Mouse (Mus musculus) adrenal gland, postnatal 14 days (tissue): ENCODE measurements around the gene Cend1. TPM values are rescaled to one million over a fixed set of nuclear protein-coding genes. Genes with fewer than 3 reads are reported as not detected.
"Not testable (repeated sequence)": the region's sequence is repeated elsewhere in the genome, so short reads cannot be mapped to it uniquely, and the experiment has no call there.

Source experiments
- DNase-seq: peaks from one replicate; pipeline ENCODE4 v3.0.0; 2021; ENCODE audit warnings: mixed read lengths
- total RNA-seq: library from RNA; stranded (reverse); gene quantifications from 2 replicates; pipeline ENCODE4 v1.2.3, GENCODE M21; 2021

The Cend1 gene
- total RNA-seq, 1 experiment from 2014 or later, result 1.0 TPM

- peak; percentile 69 for DNase-seq
Observed at GRCm38 (mm10) chr7:141429840-141430584, 721 bp upstream of the Cend1 start.

GRCm38 (mm10) chr7:141428701-141429100 is 590 bp downstream of the Cend1 start:
- DNase-seq, result no peak

- DNase-seq, result no peak
Observed at GRCm38 (mm10) chr7:141426948-141427730, 2.2 kb downstream of the Cend1 start.

GRCm38 (mm10) chr7:141423811-141424210 is 5.5 kb downstream of the Cend1 start:
- DNase-seq, result no peak

GRCm38 (mm10) chr7:141420030-141420702 is 9.1 kb downstream of the Cend1 start:
- DNase-seq, result no peak

- DNase-seq, result peak; percentile 50
Observed at GRCm38 (mm10) chr7:141418970-141419369, 10.3 kb downstream of the Cend1 start.

GRCm38 (mm10) chr7:141417731-141418681 is 11.3 kb downstream of the Cend1 start:
- DNase-seq, result no peak

GRCm38 (mm10) chr7:141416144-141416841 is 13.0 kb downstream of the Cend1 start:
- no peak for DNase-seq

- DNase-seq, result peak; percentile 100
Observed at GRCm38 (mm10) chr7:141413809-141414584, 15.3 kb downstream of the Cend1 start, which contains the start of gene Gatd1. TSS of gene Gatd1 (minus strand) at chr7:141414136.

GRCm38 (mm10) chr7:141413331-141413730 is 16.0 kb downstream of the Cend1 start:
- no peak for DNase-seq

GRCm38 (mm10) chr7:141411667-141412066 is 17.6 kb downstream of the Cend1 start:
- DNase-seq, result no peak

GRCm38 (mm10) chr7:141410631-141411030 is 18.7 kb downstream of the Cend1 start:
- no peak for DNase-seq

GRCm38 (mm10) chr7:141408833-141409232 is 20.5 kb downstream of the Cend1 start:
- DNase-seq, result peak; percentile 94

GRCm38 (mm10) chr7:141407670-141408069 is 21.6 kb downstream of the Cend1 start:
- not testable (repeated sequence) for DNase-seq

- no peak for DNase-seq
Observed at GRCm38 (mm10) chr7:141405466-141405865, 23.8 kb downstream of the Cend1 start.

GRCm38 (mm10) chr7:141403305-141403704 is 26.0 kb downstream of the Cend1 start:
- DNase-seq, result peak; percentile 87

- no peak for DNase-seq
Observed at GRCm38 (mm10) chr7:141395348-141395747, 33.9 kb downstream of the Cend1 start.

GRCm38 (mm10) chr7:141394771-141395170 is 34.5 kb downstream of the Cend1 start:
- DNase-seq, result peak; percentile 93

- DNase-seq, result peak; percentile 71
Observed at GRCm38 (mm10) chr7:141394158-141394557, 35.1 kb downstream of the Cend1 start.
